Mouse (Mus musculus): ENCODE measurements around the gene Slc6a16.

The Slc6a16 gene

DNA sequence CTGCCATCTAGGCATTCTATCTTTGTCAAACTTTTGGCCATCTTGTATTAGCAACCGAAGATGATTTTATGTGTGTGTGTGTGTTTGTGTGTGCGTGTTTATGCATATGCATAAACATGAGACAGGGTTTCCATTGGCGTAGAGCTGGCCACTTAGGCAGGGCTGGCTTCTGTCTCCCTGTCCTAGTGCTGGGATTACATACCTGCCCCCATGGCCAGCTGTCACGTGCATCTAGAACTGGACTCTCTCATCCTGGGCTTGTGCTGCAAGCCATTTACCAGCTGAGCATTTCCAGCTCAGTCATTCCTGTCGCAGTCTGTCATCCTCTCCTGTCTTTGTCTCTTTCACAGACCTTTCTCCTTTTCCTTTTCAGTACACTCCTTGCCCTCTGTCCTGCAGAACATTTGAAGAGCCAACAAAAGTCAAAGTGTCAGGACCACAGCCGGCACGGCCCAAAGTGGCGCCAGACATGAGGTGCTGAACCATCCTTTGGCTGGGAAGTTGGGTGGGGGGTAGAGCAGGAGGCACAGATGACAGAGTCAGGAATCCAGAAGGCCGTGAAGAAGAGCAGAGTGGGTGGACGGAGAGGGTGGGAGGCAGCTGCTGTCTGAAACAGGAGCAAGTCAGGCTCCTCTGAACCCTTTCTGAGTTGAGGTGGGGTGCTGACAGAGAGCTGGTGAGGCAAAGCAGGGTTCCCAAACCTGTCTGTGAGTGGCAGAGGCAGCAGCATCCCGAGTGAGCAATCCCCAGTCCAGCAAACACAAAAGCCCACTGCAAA, 16.4 kb downstream of the Slc6a16 start:
- DNase-seq, result no peak

DNA sequence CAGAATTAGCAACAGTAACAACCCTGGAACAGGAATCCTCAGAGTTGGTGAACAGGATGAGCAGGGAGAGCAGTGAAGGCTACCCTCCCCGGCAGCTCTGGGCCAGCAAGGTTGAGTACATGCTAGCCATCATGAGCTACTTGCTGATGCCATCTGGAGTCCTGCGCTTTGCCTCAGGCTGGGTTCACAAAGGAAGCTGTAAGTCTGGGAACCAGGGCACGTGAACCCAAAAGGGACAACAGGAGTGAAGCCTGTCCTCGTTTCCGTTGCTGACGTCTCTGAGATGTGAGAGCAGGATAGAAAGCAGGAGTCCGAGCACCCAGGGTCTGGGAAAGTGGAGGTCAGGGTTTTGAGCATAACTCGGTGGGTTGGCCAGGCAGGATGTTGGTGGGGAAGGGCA, 18.4 kb downstream of the Slc6a16 start:
- no peak for DNase-seq

DNA sequence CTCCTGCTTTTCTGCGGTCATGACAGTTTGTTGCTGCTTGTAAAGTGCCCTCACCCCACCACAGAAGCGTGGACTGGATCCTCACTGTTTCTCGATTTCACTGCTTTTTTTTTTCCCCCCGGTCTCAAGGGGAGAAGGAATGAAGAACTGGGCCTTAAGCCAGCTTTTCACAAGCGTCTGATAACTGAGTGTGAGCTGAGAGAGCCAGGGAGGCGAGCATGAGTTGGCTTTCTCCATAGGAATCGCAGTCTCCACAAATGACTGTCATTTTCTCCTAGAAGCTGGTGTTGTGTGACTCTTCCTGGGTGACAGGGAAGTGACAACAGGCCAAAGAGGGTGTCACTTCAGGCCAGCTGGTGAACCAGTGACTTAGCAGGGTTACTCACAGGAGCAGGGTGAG, 21.4 kb downstream of the Slc6a16 start:
- DNase-seq, result no peak

- no peak for DNase-seq
Observed at GRCm38 (mm10) chr7:45263006-45263607, 22.2 kb downstream of the Slc6a16 start.

DNA sequence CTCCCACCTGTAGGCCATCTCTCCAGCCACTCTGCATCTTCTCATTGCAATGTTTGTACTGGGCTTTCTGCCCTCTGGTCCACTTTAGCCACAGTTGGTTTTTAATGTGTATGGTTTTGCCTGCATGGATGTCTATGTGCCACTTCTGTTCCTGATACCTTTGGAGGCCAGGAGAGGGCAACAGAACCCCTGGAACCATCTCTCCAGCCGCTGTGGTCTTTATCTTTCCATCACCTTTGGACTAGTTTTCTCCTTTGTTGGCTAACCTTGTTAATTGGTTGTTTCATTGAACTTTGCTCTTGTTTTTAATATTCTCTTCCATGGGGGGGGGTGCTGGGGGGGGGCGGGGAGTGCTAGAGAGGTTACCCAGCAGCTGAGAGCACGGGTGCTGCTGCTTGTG, 23.5 kb downstream of the Slc6a16 start:
- no peak for DNase-seq

DNA sequence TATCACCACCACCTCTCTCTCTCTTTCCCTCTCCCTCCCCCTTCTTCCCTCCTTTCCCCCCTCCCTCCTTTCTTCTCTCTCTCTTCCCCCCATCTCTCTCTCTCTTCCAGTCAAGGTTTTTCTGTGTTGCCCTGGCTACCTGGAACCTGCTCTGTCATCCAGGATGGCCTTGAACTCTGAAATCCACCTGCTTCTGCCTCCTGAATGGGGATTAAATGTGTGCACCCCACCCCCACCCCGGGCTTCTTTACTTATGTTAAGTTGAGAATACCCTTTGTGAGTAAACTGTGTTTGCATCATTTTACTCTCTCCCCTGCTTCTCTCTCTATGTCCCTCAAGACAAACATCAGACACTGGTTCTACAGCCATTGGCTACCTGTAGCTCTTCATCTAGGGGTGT, 24.6 kb downstream of the Slc6a16 start:
- DNase-seq, result no peak

- no peak for DNase-seq
Observed at GRCm38 (mm10) chr7:45272786-45273412, 32.0 kb downstream of the Slc6a16 start.

- no peak for DNase-seq
Observed at GRCm38 (mm10) chr7:45273672-45274071, 32.8 kb downstream of the Slc6a16 start.

DNA sequence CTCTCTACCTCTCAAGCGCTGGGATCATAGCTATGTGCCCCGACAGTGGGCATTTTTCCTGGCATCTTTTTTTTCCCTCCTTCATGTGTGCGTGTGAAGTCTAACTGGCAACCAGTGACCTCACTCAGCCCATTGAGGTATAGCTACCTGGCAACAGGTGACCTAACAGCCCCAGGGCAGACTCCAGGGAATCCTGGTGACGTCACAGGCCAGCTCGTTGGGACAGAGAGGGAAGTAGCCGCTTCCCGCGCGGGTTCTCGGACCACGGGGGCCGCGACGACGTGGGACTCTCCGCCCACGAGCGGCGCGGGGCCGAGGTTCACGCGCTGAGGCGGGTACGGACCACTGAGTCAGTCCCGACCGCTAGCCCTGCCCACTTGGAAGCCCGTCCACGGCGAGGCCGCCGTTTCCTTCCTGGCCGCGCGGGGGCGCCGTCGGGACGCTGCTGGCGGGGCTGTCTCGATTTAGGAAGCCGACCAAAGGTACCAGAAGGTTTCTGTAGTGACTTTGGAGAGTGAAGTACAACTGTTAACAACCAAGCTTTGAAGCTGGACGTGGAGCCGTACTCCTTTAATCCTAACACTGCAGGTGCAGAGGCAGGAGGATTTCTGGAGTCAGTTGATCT, 36.4 kb downstream of the Slc6a16 start, which contains the start of gene Slc6a21:
Gene Slc6a21 (plus strand): TSS at position 378 of the 625 bp plus-strand sequence.
- DNase-seq, result peak; percentile 85

GRCm38 (mm10) chr7:45286486-45286885, 45.6 kb downstream of the Slc6a16 start:
- DNase-seq, result no peak

DNA sequence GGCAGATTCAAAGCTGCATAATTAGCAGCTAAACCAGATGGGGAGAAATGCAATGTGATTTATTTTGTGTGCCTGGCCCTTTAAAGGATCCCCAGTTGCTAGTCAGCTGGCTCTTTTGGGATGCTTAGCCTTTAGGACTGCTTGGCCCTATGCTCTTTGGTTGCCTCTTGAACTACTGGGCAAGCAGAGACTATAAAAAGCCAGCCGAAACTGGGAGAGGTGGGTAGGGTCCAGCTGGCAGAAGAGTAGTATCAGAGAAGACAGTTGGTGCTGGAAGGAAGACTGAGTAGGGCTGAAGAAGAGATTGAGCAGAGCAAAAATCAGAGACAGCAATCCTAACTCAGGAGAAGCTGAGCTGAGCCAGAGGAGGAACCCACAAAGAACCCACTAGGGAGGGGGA, 55.7 kb downstream of the Slc6a16 start:
- no peak for DNase-seq

- DNase-seq, result no peak
Observed at GRCm38 (mm10) chr7:45297563-45297962, 56.7 kb downstream of the Slc6a16 start.

GRCm38 (mm10) chr7:45299752-45300151, 58.9 kb downstream of the Slc6a16 start:
- DNase-seq, result peak; percentile 70

GRCm38 (mm10) chr7:45300270-45300669, 59.4 kb downstream of the Slc6a16 start:
- DNase-seq, result peak; percentile 78

DNA sequence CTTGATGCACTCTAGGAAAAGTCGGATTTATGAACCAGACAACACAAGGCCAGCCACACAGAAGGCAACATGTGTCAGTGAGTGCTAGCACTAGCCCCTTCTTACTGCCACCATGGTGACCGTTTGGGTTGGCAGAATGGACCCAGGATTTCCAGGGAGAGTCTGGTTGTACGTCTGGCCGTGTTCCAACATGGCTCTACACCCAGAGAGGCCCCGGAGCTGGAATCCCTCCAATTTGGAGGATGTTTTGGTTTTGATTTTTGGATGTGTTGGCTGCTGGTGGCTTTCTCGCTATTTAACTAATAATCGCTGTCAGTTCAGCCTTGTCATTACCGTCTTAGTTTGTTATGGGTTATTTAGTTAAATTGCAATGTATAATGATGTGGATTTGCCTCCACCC, 61.7 kb downstream of the Slc6a16 start:
- no peak for DNase-seq

DNA sequence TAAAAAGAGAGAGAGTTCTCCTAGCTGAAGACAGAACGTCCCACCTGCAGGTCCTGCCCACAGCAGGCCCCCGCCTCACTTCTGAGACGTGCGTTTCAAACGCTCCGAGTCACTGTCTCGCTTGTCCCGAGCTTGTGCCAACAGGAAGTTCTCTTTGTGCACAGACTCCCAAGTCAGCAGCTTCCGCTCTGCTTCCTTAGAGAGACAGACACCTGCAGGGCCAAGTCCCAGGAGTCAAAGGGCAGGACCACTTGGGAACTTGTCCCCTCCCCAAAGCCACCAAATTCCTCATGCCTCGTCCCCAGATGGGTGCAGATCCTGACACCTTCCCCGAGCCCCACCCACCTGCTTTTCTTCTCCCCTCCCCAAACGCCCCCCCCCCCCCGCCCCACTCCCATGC, 64.0 kb downstream of the Slc6a16 start:
- peak; percentile 22 for DNase-seq

- peak; percentile 81 for DNase-seq
Observed at GRCm38 (mm10) chr7:45305275-45305674, 64.4 kb downstream of the Slc6a16 start.

DNA sequence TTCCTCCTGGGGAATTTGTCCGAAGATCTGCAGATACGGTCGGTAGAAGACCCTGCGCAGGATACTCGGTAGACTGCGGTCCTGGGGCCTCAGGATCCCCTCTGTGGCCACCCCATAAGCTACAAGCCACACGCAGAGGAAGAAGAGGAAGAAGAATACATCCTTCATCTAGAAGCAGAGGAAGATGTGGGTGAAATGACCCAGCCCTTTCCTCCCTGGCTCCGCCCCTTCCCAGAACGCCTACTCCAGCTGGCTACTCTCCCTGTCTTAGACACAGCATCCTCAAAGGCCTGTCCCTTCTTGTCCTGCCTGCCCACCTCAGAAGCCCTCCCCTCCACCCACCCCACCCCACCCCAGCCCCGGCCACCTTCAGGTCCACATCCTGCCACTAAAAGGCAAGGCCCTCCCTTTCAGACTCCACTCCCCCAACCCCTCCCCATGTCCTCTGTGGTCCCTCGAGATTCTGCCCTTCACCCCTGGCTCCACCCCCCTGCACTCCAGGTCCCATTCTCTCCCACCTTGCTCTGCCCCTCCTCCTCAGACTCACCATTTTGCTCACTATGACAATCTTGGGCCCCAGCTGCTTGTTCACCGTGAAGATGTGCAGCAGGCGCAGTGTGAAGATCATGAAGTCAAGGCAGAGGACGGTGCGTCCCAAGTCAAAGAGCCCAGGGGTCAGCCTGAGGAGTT, 67.8 kb downstream of the Slc6a16 start:
- DNase-seq, result peak; percentile 40

- DNase-seq, result peak; percentile 79
Observed at GRCm38 (mm10) chr7:45309455-45309854, 68.6 kb downstream of the Slc6a16 start.

DNA sequence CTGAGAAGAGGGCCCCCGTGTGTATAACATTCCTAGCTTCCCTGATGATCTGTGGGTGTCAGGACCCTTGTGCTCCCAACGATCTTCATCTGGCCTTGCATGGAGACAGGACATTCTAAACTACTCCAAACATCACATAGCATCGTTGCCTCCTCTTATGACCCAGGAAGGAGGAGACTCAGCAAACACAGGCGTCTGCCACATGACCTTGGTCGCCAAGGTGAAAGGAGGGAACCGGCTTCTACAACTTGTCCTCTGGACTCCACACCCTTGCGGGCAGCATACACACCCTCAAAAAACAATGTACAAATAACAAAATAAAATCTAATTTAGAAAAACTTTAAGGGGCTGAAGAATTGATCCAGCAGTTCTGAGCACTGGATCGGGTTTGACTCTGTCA, 71.1 kb downstream of the Slc6a16 start:
- DNase-seq, result no peak

DNA sequence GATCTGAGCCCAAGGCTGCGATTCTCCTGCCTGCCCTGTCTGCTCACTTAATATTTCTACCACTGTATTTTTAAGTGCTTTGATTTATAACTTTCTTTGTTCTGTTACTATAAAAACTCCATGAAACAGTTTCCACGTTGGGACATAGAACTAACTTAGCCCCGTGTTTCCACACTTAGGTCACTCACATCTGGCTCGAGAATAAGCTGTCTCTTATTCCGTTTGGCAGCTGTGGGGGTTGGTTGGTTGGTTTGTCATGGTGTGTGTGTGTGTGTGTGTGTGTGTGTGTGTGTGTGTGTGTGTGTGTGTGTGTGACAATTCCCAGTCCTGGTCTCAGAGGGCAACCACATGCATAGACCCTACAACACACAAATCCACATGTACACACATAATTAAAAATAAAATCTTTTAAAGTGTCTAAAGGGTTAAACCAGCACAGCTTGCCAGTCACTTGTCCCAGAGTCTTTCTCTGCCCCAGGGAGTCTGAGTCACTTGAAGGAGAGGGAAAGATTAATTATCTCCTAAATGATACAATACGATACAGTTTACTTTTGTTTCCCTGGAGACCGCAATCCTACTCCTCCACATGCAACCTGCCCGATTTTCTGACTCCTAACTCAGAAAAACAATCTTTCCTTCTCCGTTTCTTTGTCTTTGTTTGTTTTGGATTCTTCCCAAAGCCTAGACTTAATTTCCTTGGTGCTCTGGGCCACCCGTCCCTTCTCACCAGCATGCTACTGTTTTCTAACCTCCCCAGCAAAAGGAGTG, 72.0 kb downstream of the Slc6a16 start:
- DNase-seq, result no peak

DNA sequence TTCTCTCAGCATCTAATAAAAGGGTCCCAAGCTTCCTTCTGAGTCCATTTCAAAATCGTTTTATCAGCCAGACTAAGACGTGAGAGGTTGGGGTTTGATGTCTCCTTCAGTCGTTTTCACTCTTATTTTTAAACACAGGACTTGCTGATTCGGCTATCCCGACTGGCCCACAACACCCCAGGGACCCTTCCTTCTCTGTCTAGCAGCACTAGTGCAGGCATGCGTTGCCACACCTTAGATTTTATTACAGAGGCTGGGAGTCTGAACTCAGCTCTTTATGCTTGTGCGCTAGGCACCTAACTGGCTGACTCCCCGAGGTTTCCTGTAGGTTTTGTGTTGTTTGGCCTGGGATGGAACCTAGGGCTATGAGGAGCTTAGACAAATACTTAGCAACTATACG, 72.6 kb downstream of the Slc6a16 start:
- DNase-seq, result no peak
